Mouse (Mus musculus) limb, embryonic 14.5 days (tissue): ENCODE measurements around the gene Olfr1368. TPM values are rescaled to one million over a fixed set of nuclear protein-coding genes. Genes with fewer than 3 reads are reported as not detected.

Experiments
- ATAC-seq: fragments of 200-750 bp; cut with Nextera tagmentation; 2 replicates; pipeline ENCODE4 v1.8.0; 2017; ENCODE audit warnings: low read depth, moderate number of reproducible peaks, moderate TSS enrichment; ENCODE audit not compliant: low FRiP score
- DNase-seq: peaks from one replicate; pipeline ENCODE4 v3.0.0-alpha.2; 2015; ENCODE audit warnings: low spot score
- H3K27ac ChIP-seq: fragments of 300-500 bp; sonication (generic); replicated peaks from 2 replicates; pipeline ENCODE4 v1.5.1; 2014; ENCODE audit warnings: low read depth, mild to moderate bottlenecking, low read length, moderate library complexity, mixed read lengths
- H3K27me3 ChIP-seq: fragments of 300-500 bp; sonication (generic); 2 replicates; pipeline ENCODE4 v1.6.1; 2014; ENCODE audit warnings: low read length, mixed read lengths; ENCODE audit not compliant: control insufficient read depth, insufficient read depth
- H3K36me3 ChIP-seq: fragments of 300-500 bp; sonication (generic); 2 replicates; pipeline ENCODE4 v1.6.1; 2014; ENCODE audit warnings: mild to moderate bottlenecking, low read length, moderate library complexity, mixed read lengths; ENCODE audit not compliant: control insufficient read depth, insufficient read depth
- H3K4me1 ChIP-seq: fragments of 300-500 bp; sonication (generic); 2 replicates; pipeline ENCODE4 v1.6.1; 2014; ENCODE audit warnings: antibody characterized with exemption, low read length, mixed read lengths; ENCODE audit not compliant: control insufficient read depth, insufficient read depth
- H3K4me2 ChIP-seq: fragments of 300-500 bp; sonication (generic); replicated peaks from 2 replicates; pipeline ENCODE4 v1.6.1; 2014; ENCODE audit warnings: low read depth, mild to moderate bottlenecking, low read length, moderate library complexity; ENCODE audit not compliant: severe bottlenecking
- H3K4me3 ChIP-seq: fragments of 300-500 bp; sonication (generic); replicated peaks from 2 replicates; pipeline ENCODE4 v1.5.1; 2014; ENCODE audit warnings: low read length
- H3K9ac ChIP-seq: fragments of 300-500 bp; sonication (generic); 2 replicates; pipeline ENCODE4 v1.6.1; 2014; ENCODE audit warnings: mild to moderate bottlenecking, low read depth, low read length, moderate library complexity; ENCODE audit not compliant: severe bottlenecking
- H3K9me3 ChIP-seq: fragments of 300-500 bp; sonication (generic); 2 replicates; pipeline ENCODE4 v1.6.1; 2016; ENCODE audit warnings: low read length; ENCODE audit not compliant: control insufficient read depth
- POLR2A ChIP-seq: fragments of 200-500 bp; IDR thresholded peaks from 2 replicates; pipeline ENCODE4 v1.8.0; 2012; ENCODE audit warnings: inconsistent platforms, mild to moderate bottlenecking, moderate library complexity, borderline replicate concordance; ENCODE audit not compliant: insufficient read depth, insufficient read length; ENCODE audit errors: extremely low read depth
- WGBS: fragments of 180-500 bp; shearing (Covaris S2); extraction: QIAGEN DNeasy Blood & Tissue Kit; methylation state at CpG from one replicate; pipeline ENCODE4 v1.1.7; 2014; 5-methylcytosine and 5-hydroxymethylcytosine counted together
- polyA plus RNA-seq, 2 experiments: library from polyadenylated mRNA; depleted of rRNA in 1 of 2; stranded (reverse) in 1 of 2; unstranded in 1 of 2; fragments of >200 nt; fragmentation: Nextera tagmentation in 1 of 2; extraction: Ambion mirVana in 1 of 2; gene quantifications; 2 replicates each; pipeline versions ENCODE4 v1.2.1 to v1.2.3; 2012 to 2014

Olfr1368 gene
- polyA plus RNA-seq (2012; rRNA removed) (not detected in 2 replicates), polyA plus RNA-seq (2014; fragmentation: Nextera tagmentation; extraction: Ambion mirVana) (not detected in 2 replicates)

DNA sequence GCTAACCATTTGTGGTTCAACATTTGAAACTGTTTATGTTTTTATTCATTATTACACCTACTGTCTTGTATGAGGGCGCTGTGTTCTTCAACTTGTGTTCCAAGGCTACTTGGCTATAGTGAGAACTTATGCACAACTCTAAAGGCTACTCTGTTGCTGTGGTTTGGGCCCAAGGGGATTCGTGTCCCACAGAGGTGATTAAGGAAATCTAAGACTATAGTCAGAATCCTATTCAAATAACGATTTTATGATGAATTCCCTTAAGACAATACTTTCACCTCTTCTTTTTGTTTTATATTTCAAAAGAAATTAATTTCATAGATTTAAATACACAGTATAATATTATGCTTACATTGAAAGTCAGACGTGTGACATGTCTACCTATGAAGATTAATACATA is at the start of gene Olfr1368:
Gene Olfr1368, minus strand, starts transcription at position 101 of the 400 bp plus-strand sequence.
- Histone ChIP-seq H3K4me1 (no peaks in the 10 kb centered on the region), H3K9ac (no peak within 1 kb of the TSS), H3K36me3 (no peaks in the 10 kb centered on the region), H3K4me2 (no peak within 1 kb of the TSS), H3K27me3 (no peaks in the 10 kb centered on the region), H3K9me3 (no peaks in the 10 kb centered on the region), H3K27ac (no peak within 1 kb of the TSS), H3K4me3 (no peak within 1 kb of the TSS)
- no peak for DNase-seq
- no peak for ATAC-seq
- WGBS: 69% methylated on average over 4 of the region's 4 CpGs
- no peak for TF ChIP-seq POLR2A

DNA sequence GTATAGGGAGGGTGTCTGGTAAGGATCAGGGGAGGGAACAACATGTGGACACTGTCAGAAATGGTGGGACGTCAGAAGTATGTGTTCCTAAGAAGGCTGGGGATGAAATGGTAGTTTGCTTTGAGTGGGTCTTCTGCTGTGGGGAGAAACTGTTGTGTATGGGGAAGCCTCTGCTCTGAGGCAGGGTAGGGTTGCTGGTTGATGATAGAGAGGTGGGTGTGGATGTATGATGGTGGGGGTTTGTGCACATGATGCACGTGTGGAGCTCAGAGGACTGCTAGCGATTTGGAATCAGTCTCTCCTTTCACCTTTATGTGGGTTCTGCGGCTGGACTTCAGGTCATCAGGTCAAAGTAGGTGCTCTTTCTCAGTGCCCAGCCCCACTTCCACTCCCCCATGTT is 39.9 kb upstream of the Olfr1368 start:
- Histone ChIP-seq H3K27me3 (no peaks in the 10 kb centered on the region), H3K27ac (no peak overlapping the region), H3K4me3 (no peak overlapping the region), H3K9ac (no peak overlapping the region), H3K36me3 (peaks cover 89% of the 10 kb centered on the region), H3K4me2 (no peak overlapping the region), H3K9me3 (no peaks in the 10 kb centered on the region), H3K4me1 (peaks cover 14% of the 10 kb centered on the region)
- TF ChIP-seq POLR2A: no peak
- DNase-seq: no peak
- WGBS: 85% methylated on average over 4 of the region's 4 CpGs
- no peak for ATAC-seq

DNA sequence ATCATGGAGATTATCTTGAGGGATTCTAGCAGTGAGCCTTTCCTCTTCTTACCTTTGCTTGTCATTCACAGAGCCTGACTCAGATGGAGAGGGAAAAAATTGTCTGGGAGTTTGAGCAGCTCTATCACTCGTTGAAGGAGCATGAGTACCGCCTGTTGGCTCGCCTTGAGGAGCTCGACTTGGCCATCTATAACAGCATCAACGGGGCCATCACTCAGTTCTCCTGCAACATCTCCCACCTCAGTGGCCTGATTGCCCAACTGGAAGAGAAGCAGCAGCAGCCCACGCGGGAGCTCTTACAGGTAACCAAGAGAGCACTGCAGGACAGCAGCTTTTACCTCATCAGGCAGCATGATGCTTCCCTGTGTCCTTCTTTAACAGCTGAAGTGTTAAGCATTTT is 38.0 kb upstream of the Olfr1368 start:
- Histone ChIP-seq H3K4me1 (peaks cover 16% of the 10 kb centered on the region), H3K27ac (no peak overlapping the region), H3K27me3 (no peaks in the 10 kb centered on the region), H3K4me3 (no peak overlapping the region), H3K36me3 (peaks cover 71% of the 10 kb centered on the region), H3K4me2 (no peak overlapping the region), H3K9ac (no peak overlapping the region), H3K9me3 (no peaks in the 10 kb centered on the region)
- DNase-seq (no peak), ATAC-seq (no peak)
- 89% methylated on average over 7 of the region's 7 CpGs for WGBS
- no peak for TF ChIP-seq POLR2A

DNA sequence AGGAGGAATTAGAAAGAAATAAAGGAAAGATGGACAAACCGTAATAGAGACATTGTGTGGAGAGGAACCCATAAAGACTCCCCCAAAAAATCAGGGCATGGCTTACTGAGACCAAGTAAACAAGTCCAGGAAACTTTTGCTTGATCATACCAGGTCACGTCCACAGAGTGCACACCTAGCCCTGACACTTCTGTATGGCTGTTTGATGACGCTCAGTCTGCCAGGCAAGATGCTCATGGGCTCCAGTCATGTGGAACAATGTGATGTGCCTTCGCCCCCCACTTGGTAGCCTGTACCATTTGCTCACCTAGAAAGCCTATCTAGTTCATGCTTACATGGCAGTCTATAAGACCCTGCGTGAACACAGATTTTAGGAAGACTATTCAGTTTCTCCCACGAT is 37.4 kb upstream of the Olfr1368 start:
- Histone ChIP-seq H3K36me3 (peaks cover 65% of the 10 kb centered on the region), H3K9me3 (no peaks in the 10 kb centered on the region), H3K9ac (no peak overlapping the region), H3K27ac (no peak overlapping the region), H3K27me3 (no peaks in the 10 kb centered on the region), H3K4me1 (peaks cover 16% of the 10 kb centered on the region), H3K4me3 (no peak overlapping the region), H3K4me2 (no peak overlapping the region)
- ATAC-seq (no peak), DNase-seq (no peak)
- no peak for TF ChIP-seq POLR2A
- WGBS: 94% methylated on average over 6 of the region's 6 CpGs

DNA sequence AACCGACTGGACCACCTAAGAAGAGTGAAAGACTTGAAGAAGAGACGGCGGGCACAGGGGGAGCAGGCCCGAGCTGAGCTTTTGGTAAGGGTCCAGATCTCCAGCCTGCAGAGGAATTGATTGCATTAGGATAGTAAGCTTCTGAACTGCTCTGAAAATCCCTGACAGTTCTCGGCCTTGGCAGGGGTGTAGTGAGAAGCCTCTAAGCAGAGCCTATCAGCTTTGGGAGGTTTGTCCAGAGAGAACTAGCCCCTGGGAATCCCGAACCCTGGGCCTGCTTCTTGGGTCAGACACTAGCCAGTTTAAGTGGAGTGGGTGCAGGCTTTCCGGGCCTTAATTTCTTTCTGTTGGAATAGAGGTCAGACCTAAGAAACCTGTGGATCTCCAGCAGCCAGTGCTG is 36.3 kb upstream of the Olfr1368 start:
- H3K4me3 ChIP-seq: peak overlapping the region; percentile 99
- H3K9me3 ChIP-seq: no peaks in the 10 kb centered on the region
- 74% methylated on average over 7 of the region's 7 CpGs for WGBS
- H3K4me2 ChIP-seq: peak overlapping the region; percentile 60
- H3K27me3 ChIP-seq: no peaks in the 10 kb centered on the region
- no peak for DNase-seq
- TF ChIP-seq POLR2A: no peak
- no peak for ATAC-seq
- peaks cover 54% of the 10 kb centered on the region for H3K36me3 ChIP-seq
- H3K27ac ChIP-seq: no peak overlapping the region
- peaks cover 16% of the 10 kb centered on the region for H3K4me1 ChIP-seq
- H3K9ac ChIP-seq: peak overlapping the region; percentile 38; the same call in 1 of the 2 replicates
